Mouse (Mus musculus): ENCODE data around the gene Mta2. TPM values are rescaled to one million over a fixed set of nuclear protein-coding genes. Genes with fewer than 3 reads are reported as not detected.
"Not testable (repeated sequence)": the region's sequence is repeated elsewhere in the genome, so short reads cannot be mapped to it uniquely, and the experiment has no call there.

Gene Mta2
- total RNA-seq, 1 experiment from 2014 or later: 104 TPM

GRCm38 (mm10) chr19:8967373-8967743 lies 25.7 kb downstream of the Mta2 start:
- DNase-seq: no peak

GRCm38 (mm10) chr19:8967893-8968292 lies 26.2 kb downstream of the Mta2 start:
- DNase-seq: no peak

- not testable (repeated sequence) for DNase-seq
These were observed 30.8 kb downstream of the Mta2 start for GRCm38 (mm10) chr19:8972491-8972890.

GRCm38 (mm10) chr19:8974638-8975037 lies 33.0 kb downstream of the Mta2 start:
- no peak for DNase-seq

GRCm38 (mm10) chr19:8975491-8975890 lies 33.8 kb downstream of the Mta2 start:
- no peak for DNase-seq

- DNase-seq: peak; percentile 37
These were observed 34.9 kb downstream of the Mta2 start for GRCm38 (mm10) chr19:8976535-8976934.

GRCm38 (mm10) chr19:8980771-8981170 lies 39.1 kb downstream of the Mta2 start:
- peak; percentile 31 for DNase-seq

- no peak for DNase-seq
These were observed 39.9 kb downstream of the Mta2 start for GRCm38 (mm10) chr19:8981450-8982168.

GRCm38 (mm10) chr19:8982303-8983149 lies 40.9 kb downstream of the Mta2 start:
- DNase-seq: no peak

GRCm38 (mm10) chr19:8983150-8983650 lies 41.5 kb downstream of the Mta2 start:
- peak; percentile 31 for DNase-seq

- peak; percentile 55 for DNase-seq
These were observed 42.7 kb downstream of the Mta2 start for GRCm38 (mm10) chr19:8984255-8984868.

GRCm38 (mm10) chr19:8985891-8986290 lies 44.2 kb downstream of the Mta2 start:
- DNase-seq: no peak

- no peak for DNase-seq
These were observed 46.1 kb downstream of the Mta2 start for GRCm38 (mm10) chr19:8987816-8988215.

GRCm38 (mm10) chr19:8988346-8989065 lies 46.8 kb downstream of the Mta2 start:
- DNase-seq: peak; percentile 12

GRCm38 (mm10) chr19:8989066-8989566 lies 47.4 kb downstream of the Mta2 start, which contains the start of gene Ahnak:
Ahnak (plus strand) TSS chr19:8989284.
- peak; percentile 89 for DNase-seq

- DNase-seq: peak; percentile 90
These were observed 48.1 kb downstream of the Mta2 start for GRCm38 (mm10) chr19:8989567-8990431.

GRCm38 (mm10) chr19:8990432-8991102 lies 48.9 kb downstream of the Mta2 start:
- no peak for DNase-seq

- no peak for DNase-seq
These were observed 49.7 kb downstream of the Mta2 start for GRCm38 (mm10) chr19:8991245-8991870.

GRCm38 (mm10) chr19:8991871-8992735 lies 50.4 kb downstream of the Mta2 start:
- peak; percentile 40 for DNase-seq
